Mouse (Mus musculus) limb, embryonic 10.5 days (tissue): Measurements from ENCODE around the gene Dock6. TPM values are rescaled to one million over a fixed set of nuclear protein-coding genes. Genes with fewer than 3 reads are reported as not detected.

Experiments
- DNase-seq: peaks from one replicate; pipeline ENCODE4 v3.0.0-alpha.2; 2017; ENCODE audit warnings: low spot score
- H3K27ac ChIP-seq: fragments of 300-500 bp; sonication (generic); 2 replicates; pipeline ENCODE4 v1.5.1; 2016; ENCODE audit warnings: mild to moderate bottlenecking
- H3K27me3 ChIP-seq: fragments of 300-500 bp; sonication (generic); 2 replicates; pipeline ENCODE4 v1.6.1; 2016; ENCODE audit warnings: low read depth, mild to moderate bottlenecking; ENCODE audit not compliant: poor library complexity, severe bottlenecking
- H3K36me3 ChIP-seq: fragments of 300-500 bp; sonication (generic); 2 replicates; pipeline ENCODE4 v1.6.1; 2016; ENCODE audit warnings: mild to moderate bottlenecking, moderate library complexity
- H3K4me1 ChIP-seq: fragments of 300-500 bp; sonication (generic); 2 replicates; pipeline ENCODE4 v1.6.1; 2016
- H3K4me3 ChIP-seq: fragments of 300-500 bp; sonication (generic); 2 replicates; pipeline ENCODE4 v1.5.1; 2016; ENCODE audit warnings: mild to moderate bottlenecking, moderate library complexity
- H3K9me3 ChIP-seq: fragments of 300-500 bp; sonication (generic); replicated peaks from 2 replicates; pipeline ENCODE4 v1.6.1; 2016; ENCODE audit warnings: mild to moderate bottlenecking
- WGBS: fragments of 180-500 bp; shearing (Covaris S2); methylation state at CpG from one replicate; pipeline ENCODE4 v1.1.7; 2016; 5-methylcytosine and 5-hydroxymethylcytosine counted together
- polyA plus RNA-seq: library from polyadenylated mRNA; unstranded; fragments of >200 nt; fragmentation: Nextera tagmentation; extraction: Ambion mirVana; gene quantifications from 2 replicates; pipeline ENCODE4 v1.2.1, GENCODE M21; 2016

Dock6 gene
- polyA plus RNA-seq, 1 experiment from 2014 or later = 52.0 TPM

DNA sequence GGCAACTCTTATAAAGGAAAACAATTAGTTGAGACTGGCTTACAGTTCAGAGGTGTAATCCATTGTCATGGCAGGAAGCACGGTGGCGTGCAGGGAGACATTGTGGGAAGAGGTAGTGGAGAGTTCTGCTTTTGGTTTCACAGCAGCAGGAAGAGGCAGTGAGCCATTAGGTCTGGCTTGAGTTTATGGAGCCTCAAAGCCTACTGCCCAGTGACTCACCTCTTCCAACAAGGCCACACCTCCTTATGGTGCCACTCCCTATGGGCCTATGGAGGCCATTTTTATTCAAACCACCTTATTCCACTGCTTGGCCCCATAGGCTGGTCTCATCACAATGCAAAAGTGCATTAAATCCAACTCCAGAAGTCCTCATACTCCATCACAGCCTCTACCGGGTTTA, 7.2 kb upstream of the Dock6 start:
- WGBS = 91% methylated on average over 3 of the region's 3 CpGs
- Histone ChIP-seq H3K4me1 (peaks cover 3% of the 10 kb centered on the region; the same call in 1 of the 2 replicates), H3K36me3 (no peaks in the 10 kb centered on the region), H3K9me3 (no peaks in the 10 kb centered on the region), H3K4me3 (no peak overlapping the region), H3K27ac (no peak overlapping the region), H3K27me3 (no peaks in the 10 kb centered on the region)
- DNase-seq = no peak

DNA sequence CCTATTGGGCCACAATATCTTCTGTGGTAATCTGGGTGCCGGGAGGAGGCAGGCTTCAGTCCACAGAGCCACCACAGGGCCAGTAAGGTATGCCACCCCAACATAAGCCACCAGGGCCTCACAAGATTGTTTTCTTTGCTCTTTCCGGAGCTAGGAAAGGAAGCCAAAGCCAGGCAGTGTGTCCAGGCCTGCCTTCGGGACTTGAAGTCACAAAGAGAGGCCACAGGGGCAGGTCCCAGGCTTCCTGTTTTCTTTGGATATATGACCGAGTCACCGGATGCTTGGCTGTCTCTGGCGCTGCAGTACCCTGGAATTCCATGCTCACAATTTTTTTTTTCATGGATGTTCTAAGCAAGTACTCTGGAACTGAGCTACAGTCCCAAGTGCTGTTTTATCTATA, 5.6 kb upstream of the Dock6 start:
- DNase-seq = no peak
- 72% methylated on average over 6 of the region's 6 CpGs for WGBS
- 0 out of 2 replicates have a peak overlapping the region, but pooled peaks have one; percentile 14 for H3K27ac ChIP-seq

DNA sequence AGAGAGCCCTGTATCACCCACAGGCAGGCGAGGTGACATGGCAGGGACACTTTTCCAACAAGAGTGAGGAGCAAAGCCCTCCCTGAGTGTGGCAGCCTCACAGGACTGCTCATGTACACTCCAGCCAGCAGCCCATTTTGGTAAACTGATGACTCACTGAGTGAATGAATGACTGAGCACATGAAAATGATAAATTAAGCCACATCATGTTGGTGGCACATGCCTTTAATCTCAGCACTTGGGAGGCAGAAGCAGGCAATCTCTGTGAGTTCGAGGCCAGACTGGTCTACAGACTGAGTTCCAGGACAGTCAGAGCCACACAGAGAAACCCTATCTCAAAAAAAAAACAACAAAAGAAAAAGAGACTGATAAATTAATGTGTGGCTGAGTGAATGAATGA, 5.1 kb upstream of the Dock6 start:
- Histone ChIP-seq H3K36me3 (no peaks in the 10 kb centered on the region), H3K27ac (no peak overlapping the region), H3K27me3 (no peaks in the 10 kb centered on the region), H3K4me3 (no peak overlapping the region), H3K4me1 (peaks cover 11% of the 10 kb centered on the region), H3K9me3 (no peaks in the 10 kb centered on the region)
- DNase-seq = no peak
- WGBS = 82% methylated on average over 2 of the region's 2 CpGs

More for the DNA sequence above, 5.6 kb upstream of the Dock6 start:
- Histone ChIP-seq H3K9me3 (no peaks in the 10 kb centered on the region), H3K4me3 (no peak overlapping the region), H3K27me3 (no peaks in the 10 kb centered on the region), H3K4me1 (peaks cover 6% of the 10 kb centered on the region), H3K36me3 (no peaks in the 10 kb centered on the region)

DNA sequence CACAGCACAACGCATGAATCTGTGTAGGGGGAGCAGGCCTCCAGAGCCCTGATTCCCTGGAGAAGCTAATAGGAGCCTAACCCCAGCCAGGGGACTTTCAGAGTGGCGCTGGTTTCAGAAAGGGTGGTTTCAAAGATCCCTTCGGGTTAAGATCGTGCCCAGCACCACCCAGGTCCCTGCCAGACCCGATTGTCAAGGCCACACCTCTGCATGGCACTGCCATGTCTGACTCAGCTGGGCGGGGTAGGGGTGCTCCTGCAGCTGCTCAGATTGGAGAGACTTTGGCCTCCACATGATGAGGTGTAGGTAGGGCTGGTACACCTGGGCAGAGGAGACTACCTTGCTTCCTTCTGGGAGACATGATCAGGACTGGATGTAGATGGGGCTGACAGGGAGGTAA, 2.5 kb upstream of the Dock6 start:
- H3K4me3 ChIP-seq = no peak overlapping the region
- no peaks in the 10 kb centered on the region for H3K36me3 ChIP-seq
- 84% methylated on average over 6 of the region's 6 CpGs for WGBS
- H3K27ac ChIP-seq = no peak overlapping the region
- H3K4me1 ChIP-seq = peaks cover 34% of the 10 kb centered on the region
- no peaks in the 10 kb centered on the region for H3K9me3 ChIP-seq
- no peak for DNase-seq
- H3K27me3 ChIP-seq = no peaks in the 10 kb centered on the region

GRCm38 (mm10) chr9:21853961-21854360, 1.5 kb upstream of the Dock6 start:
- Histone ChIP-seq H3K36me3 (no peaks in the 10 kb centered on the region; the same call in 1 of the 2 replicates), H3K27ac (no peak overlapping the region; the same call in 1 of the 2 replicates)
- WGBS = 82% methylated on average over 5 of the region's 5 CpGs

GRCm38 (mm10) chr9:21851084-21851483, 1.4 kb downstream of the Dock6 start:
- H3K4me1 ChIP-seq = peaks cover 66% of the 10 kb centered on the region
- DNase-seq = no peak
- 81% methylated on average over 3 of the region's 3 CpGs for WGBS
- H3K9me3 ChIP-seq = no peaks in the 10 kb centered on the region
- H3K36me3 ChIP-seq = peaks cover 1% of the 10 kb centered on the region; the same call in 1 of the 2 replicates
- H3K4me3 ChIP-seq = peak overlapping the region; percentile 89
- peak overlapping the region; percentile 39; the same call in 1 of the 2 replicates for H3K27ac ChIP-seq
- no peaks in the 10 kb centered on the region for H3K27me3 ChIP-seq

More at GRCm38 (mm10) chr9:21853961-21854360, 1.5 kb upstream of the Dock6 start:
- Histone ChIP-seq H3K27me3 (no peaks in the 10 kb centered on the region), H3K4me1 (peaks cover 39% of the 10 kb centered on the region), H3K4me3 (no peak overlapping the region), H3K9me3 (no peaks in the 10 kb centered on the region)
- no peak for DNase-seq

DNA sequence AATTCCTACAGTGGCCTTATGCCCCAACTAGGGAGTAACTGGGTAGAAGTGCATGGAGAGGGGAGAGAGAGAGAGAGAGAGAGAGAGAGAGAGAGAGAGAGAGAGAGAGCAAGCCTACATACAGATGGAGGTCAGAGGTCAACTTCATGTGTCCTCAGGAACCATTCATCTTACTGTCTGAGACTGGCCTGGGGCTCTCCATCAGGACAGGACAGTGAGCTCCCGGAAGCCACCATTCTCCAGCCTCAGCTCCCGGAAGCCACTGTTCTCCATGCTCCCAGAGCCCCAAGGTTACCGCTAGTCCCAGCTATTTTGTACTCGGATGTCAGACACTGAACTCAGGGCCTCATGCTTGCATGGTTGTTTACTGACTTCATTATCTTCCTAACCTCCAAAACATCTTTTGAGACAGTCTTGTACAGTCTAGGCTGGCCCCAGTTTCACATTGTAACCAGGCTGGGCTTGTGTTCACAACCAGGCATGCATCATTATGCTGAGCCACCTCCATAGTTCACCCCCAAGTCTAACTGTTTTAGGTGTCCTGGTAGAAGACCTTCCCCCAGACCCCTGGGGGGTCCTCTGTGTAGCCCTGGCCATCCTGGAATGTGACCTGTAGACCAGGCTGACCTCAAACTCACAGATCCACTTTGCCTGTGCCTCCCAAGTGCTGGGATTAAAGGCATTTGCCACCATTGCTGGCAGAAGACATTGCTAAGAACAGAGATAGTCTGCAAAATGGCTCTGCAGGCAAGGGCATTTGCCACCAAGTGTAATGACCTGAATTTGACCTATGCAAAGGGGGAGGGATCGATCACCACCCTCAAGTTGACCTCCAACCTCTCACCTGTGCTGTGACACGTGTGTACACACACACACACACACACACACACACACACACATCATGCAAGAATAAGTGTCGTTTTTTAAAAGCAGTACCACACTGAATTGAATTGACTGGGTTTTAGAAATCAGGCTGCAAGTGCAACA, 2.5 kb downstream of the Dock6 start:
- peaks cover 77% of the 10 kb centered on the region for H3K4me1 ChIP-seq
- 62% methylated on average over 7 of the region's 7 CpGs for WGBS
- peaks cover 12% of the 10 kb centered on the region for H3K36me3 ChIP-seq
- peak overlapping the region; percentile 57; the same call in 1 of the 2 replicates for H3K27ac ChIP-seq
- DNase-seq = no peak
- no peaks in the 10 kb centered on the region for H3K9me3 ChIP-seq
- peak overlapping the region; percentile 89; the same call in 1 of the 2 replicates for H3K4me3 ChIP-seq
- no peaks in the 10 kb centered on the region for H3K27me3 ChIP-seq

- DNase-seq = no peak
- Histone ChIP-seq H3K4me1 (peaks cover 81% of the 10 kb centered on the region), H3K27ac (peak overlapping the region; percentile 93), H3K9me3 (no peaks in the 10 kb centered on the region), H3K4me3 (peak overlapping the region; percentile 48), H3K27me3 (no peaks in the 10 kb centered on the region), H3K36me3 (peaks cover 33% of the 10 kb centered on the region)
- 34% methylated on average over 10 of the region's 10 CpGs for WGBS
Observed at GRCm38 (mm10) chr9:21847926-21848325, 4.5 kb downstream of the Dock6 start.

- Histone ChIP-seq H3K27ac (peak overlapping the region; percentile 93), H3K4me3 (peak overlapping the region; percentile 48), H3K27me3 (no peaks in the 10 kb centered on the region), H3K4me1 (peaks cover 81% of the 10 kb centered on the region), H3K36me3 (peaks cover 38% of the 10 kb centered on the region), H3K9me3 (no peaks in the 10 kb centered on the region)
- 9% methylated on average over 3 of the region's 3 CpGs for WGBS
- peak; percentile 46 for DNase-seq
Observed at GRCm38 (mm10) chr9:21847425-21847824, 5.0 kb downstream of the Dock6 start.

DNA sequence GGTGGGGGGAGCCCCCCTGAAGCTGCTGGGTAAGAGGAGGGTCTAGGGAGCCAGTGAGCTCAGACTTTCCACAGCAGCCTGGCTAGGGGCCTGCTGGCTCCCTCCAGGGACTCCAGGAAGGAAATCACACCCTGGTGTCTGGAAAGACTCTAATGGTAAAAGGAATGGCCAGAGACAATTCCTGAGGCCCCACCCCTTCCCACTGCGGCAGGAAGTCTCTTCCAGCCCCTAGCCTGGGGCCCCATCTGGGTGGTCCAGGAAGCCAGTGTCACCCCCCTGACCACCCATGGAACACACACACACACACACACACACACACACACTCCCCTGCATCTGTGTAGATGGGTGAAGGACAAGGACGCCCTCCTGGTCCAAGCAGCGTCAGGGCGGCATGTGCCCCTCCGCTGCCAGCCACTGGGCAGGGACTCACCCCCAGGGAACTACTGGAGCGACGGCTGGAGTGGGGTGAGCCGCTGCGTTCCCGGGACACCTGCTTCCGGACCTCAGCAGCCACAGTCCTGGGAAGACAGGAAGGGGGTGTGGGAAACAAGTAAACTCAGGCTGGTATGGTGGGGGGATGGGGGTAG, 5.6 kb downstream of the Dock6 start:
- 3% methylated on average over 11 of the region's 11 CpGs for WGBS
- H3K4me1 ChIP-seq = peaks cover 81% of the 10 kb centered on the region
- peak; percentile 79 for DNase-seq

DNA sequence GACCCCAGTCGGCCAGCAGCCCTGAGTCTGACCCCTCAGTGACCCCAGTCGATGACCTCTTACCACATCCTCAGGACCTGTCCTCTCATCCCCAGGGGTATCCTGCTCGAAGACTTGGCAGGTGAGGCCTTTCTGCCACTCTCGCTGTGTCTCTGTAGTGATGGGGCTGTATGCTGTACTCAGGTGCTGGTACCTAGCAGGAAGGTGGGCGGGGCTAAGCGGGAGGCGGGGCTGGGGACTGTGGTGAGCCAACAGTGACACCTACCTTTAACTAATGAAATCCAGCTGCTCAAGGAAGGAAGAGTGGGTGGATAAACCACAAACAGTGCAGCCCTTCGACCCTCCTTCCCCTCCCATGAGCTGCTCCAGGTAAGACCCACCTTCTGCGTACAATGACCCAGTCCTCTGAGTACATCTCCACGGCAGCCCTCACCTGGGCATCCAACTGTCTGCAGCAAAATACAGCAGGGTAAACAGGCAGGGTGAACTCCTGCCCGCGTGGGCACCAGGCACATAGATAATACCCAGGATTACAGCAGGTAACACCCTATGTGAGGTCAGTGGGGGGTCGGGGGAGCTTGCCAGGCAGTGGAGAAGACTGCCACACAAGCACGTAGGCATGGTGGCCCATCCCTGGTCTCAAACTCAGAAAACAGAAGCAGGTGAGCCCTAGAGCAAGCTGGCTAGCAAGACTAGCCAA, 6.9 kb downstream of the Dock6 start:
- peak overlapping the region; percentile 93 for H3K27ac ChIP-seq
- H3K9me3 ChIP-seq = no peaks in the 10 kb centered on the region
- DNase-seq = peak; percentile 49
- H3K27me3 ChIP-seq = no peaks in the 10 kb centered on the region
- H3K36me3 ChIP-seq = peaks cover 57% of the 10 kb centered on the region
- 37% methylated on average over 14 of the region's 14 CpGs for WGBS
- H3K4me1 ChIP-seq = peaks cover 74% of the 10 kb centered on the region
- peak overlapping the region; percentile 20 for H3K4me3 ChIP-seq

More for the DNA sequence above, 5.6 kb downstream of the Dock6 start:
- Histone ChIP-seq H3K4me3 (peak overlapping the region; percentile 48), H3K27ac (peak overlapping the region; percentile 93), H3K27me3 (no peaks in the 10 kb centered on the region), H3K9me3 (no peaks in the 10 kb centered on the region), H3K36me3 (peaks cover 43% of the 10 kb centered on the region)

GRCm38 (mm10) chr9:21843086-21843485, 9.3 kb downstream of the Dock6 start:
- DNase-seq = no peak
- peaks cover 58% of the 10 kb centered on the region for H3K4me1 ChIP-seq
- H3K27me3 ChIP-seq = no peaks in the 10 kb centered on the region
- H3K27ac ChIP-seq = peak overlapping the region; percentile 37
- no peaks in the 10 kb centered on the region for H3K9me3 ChIP-seq
- 90% methylated on average over 6 of the region's 6 CpGs for WGBS
- H3K36me3 ChIP-seq = peaks cover 81% of the 10 kb centered on the region
- no peak overlapping the region for H3K4me3 ChIP-seq
